Mouse (Mus musculus): Measurements from ENCODE around the gene Gpsm3. TPM values are rescaled to one million over a fixed set of nuclear protein-coding genes. Genes with fewer than 3 reads are reported as not detected.
A peak's percentile ranks its signal among the peaks of the same experiment; 100 is the strongest.

The Gpsm3 gene
- total RNA-seq, 2 experiments from 2014 or later = 1.8 to 2.4 TPM

GRCm38 (mm10) chr17:34563354-34563753 is 26.3 kb upstream of the Gpsm3 start:
- intact Hi-C loops (cut with DNase I) = no loop called here
- peak overlapping the region; percentile 90 for H3K27ac ChIP-seq
- H3K4me3 ChIP-seq = no peak overlapping the region
- no peak for TF ChIP-seq CTCF (IDR thresholded peaks at IDR 0.05)
- DNase-seq = no peak

DNA sequence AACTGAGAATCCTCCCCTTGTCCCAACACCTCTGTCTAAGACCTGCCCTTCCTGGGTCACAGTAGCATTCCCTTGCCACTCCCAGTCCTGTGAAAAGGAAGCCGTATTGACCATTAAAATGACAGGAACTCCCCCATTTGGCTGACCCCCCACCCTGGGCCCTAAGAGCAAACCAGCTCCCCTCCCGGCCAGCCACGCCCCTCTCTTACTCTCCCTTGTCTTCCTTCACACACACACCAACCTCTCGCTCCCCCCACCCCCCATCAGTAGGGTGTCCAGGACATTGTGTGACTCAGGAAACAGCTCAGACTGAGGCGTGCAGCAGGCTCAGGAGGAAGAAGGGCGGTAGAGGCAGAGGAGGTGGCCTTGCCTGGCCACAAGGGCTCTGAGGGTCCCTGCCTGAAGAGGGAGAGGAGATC is 25.6 kb upstream of the Gpsm3 start, which contains the start of gene Notch4:
Gene Notch4 (plus strand): TSS at position 266 of the 419 bp plus-strand sequence.
- H3K27ac ChIP-seq = peak within 1 kb of the TSS; percentile 90
- 0 out of 2 replicates have a peak, but pooled peaks have one; percentile 3 for TF ChIP-seq CTCF (IDR thresholded peaks at IDR 0.05)
- peak; percentile 51 for DNase-seq
- peak within 1 kb of the TSS; percentile 71 for H3K4me3 ChIP-seq
- intact Hi-C loops (cut with DNase I) = no loop called here

DNA sequence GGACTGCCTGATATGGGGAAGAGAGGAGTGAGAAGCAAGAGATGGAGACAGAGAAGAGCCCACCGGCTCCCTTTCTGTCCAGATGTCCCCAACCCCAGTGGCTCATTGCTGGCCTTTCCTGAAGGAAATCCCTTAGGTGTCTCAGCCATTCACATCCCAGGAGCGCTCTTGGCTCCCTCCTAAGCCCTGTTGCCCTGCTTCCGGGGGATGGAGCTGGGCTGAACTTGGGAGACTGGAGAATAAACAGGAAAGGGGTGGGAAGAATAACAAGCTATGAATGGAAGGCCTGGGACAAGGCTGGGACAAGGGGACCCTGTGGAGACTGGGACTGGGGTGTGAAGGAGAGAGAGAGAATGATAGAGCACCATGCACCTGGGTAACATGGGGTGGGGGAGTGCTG is 24.8 kb upstream of the Gpsm3 start:
- DNase-seq = peak; percentile 47
- intact Hi-C loops (cut with DNase I) = no loop called here
- no peak for TF ChIP-seq CTCF (IDR thresholded peaks at IDR 0.05)
- Histone ChIP-seq H3K4me3 (peak overlapping the region; percentile 71), H3K27ac (peak overlapping the region; percentile 90)

DNA sequence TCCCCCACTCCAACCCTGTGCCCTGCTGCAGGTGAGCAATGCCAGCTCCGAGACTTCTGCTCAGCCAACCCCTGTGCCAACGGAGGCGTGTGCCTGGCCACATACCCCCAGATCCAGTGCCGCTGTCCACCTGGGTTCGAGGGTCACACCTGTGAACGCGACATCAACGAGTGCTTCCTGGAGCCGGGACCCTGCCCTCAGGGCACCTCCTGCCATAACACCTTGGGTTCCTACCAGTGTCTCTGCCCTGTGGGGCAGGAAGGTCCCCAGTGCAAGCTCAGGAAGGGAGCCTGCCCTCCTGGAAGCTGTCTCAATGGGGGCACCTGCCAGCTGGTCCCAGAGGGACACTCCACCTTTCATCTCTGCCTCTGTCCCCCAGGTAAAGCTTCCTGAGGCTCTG is 22.3 kb upstream of the Gpsm3 start:
- no peak overlapping the region for H3K27ac ChIP-seq
- DNase-seq = no peak
- H3K4me3 ChIP-seq = no peak overlapping the region
- intact Hi-C loops (cut with DNase I) = no loop called here
- no peak for TF ChIP-seq CTCF (IDR thresholded peaks at IDR 0.05)

DNA sequence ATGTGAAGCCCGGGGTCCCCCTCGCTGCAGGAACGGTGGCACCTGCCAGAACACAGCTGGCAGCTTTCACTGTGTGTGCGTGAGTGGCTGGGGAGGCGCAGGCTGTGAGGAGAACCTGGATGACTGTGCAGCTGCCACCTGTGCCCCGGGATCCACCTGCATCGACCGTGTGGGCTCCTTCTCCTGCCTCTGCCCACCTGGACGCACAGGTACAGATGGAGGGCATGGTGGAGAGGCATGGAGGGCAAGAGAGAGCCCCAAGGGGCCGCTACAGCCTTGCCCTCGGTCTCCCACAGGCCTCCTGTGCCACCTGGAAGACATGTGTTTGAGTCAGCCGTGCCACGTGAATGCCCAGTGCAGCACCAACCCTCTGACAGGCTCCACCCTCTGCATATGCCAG is 21.2 kb upstream of the Gpsm3 start:
- H3K4me3 ChIP-seq = no peak overlapping the region
- H3K27ac ChIP-seq = no peak overlapping the region
- no peak for DNase-seq
- intact Hi-C loops (cut with DNase I) = no loop called here
- TF ChIP-seq CTCF (IDR thresholded peaks at IDR 0.05) = no peak

DNA sequence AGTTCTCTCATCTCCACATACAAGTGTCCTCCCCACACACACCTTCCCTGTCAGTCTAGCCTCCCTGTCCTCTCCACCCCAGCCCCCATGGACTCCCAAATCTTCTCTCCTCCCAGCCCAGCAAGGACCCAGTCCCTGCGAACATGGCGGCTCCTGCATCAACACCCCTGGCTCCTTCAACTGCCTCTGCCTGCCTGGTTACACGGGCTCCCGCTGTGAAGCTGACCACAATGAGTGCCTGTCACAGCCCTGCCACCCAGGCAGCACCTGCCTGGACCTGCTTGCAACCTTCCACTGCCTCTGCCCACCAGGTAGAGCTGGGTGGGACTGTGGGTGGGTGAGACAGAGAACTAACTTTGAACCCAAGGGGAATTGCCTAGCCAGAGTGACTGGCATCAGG is 19.7 kb upstream of the Gpsm3 start:
- H3K4me3 ChIP-seq = no peak overlapping the region
- no peak for TF ChIP-seq CTCF (IDR thresholded peaks at IDR 0.05)
- H3K27ac ChIP-seq = no peak overlapping the region
- DNase-seq = no peak
- intact Hi-C loops (cut with DNase I) = loop anchor here (5.0 kb wide), 1 partner anchor 47 kb away; the partner anchor contains the start of gene Egfl8

- intact Hi-C loops (cut with DNase I) = loop anchor here (5.0 kb wide), 1 partner anchor 45 kb away; the partner anchor contains the start of gene Egfl8
- no peak for DNase-seq
Measured at GRCm38 (mm10) chr17:34571875-34572274, 17.7 kb upstream of the Gpsm3 start.

DNA sequence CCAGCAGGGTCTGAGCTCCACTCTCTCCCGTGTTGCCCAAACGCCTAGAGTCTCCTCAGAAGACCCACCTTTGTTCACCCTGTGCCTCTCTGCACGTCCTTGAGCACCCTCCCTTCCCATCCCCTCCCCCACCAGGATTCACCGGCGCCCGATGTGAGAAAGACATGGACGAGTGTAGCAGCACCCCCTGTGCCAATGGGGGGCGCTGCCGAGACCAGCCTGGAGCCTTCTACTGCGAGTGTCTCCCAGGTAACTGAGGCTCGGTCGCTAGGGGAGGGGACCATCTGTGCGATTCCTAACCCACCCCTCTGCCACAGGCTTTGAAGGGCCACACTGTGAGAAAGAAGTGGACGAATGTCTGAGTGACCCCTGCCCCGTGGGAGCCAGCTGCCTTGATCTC is 17.2 kb upstream of the Gpsm3 start:
- H3K4me3 ChIP-seq = no peak overlapping the region
- intact Hi-C loops (cut with DNase I) = loop anchor here (5.0 kb wide), 1 partner anchor 45 kb away; the partner anchor contains the start of gene Egfl8
- no peak for DNase-seq
- no peak overlapping the region for H3K27ac ChIP-seq
- no peak for TF ChIP-seq CTCF (IDR thresholded peaks at IDR 0.05)

More at GRCm38 (mm10) chr17:34571875-34572274, 17.7 kb upstream of the Gpsm3 start:
- no peak overlapping the region for H3K4me3 ChIP-seq
- peak; percentile 69 for TF ChIP-seq CTCF (IDR thresholded peaks at IDR 0.05)
- no peak overlapping the region for H3K27ac ChIP-seq

- Histone ChIP-seq H3K4me3 (no peak overlapping the region), H3K27ac (no peak overlapping the region)
- intact Hi-C loops (cut with DNase I) = no loop called here
- no peak for DNase-seq
- no peak for TF ChIP-seq CTCF (IDR thresholded peaks at IDR 0.05)
Measured at GRCm38 (mm10) chr17:34576577-34576976, 13.0 kb upstream of the Gpsm3 start.

GRCm38 (mm10) chr17:34578070-34578469 is 11.5 kb upstream of the Gpsm3 start:
- TF ChIP-seq CTCF (IDR thresholded peaks at IDR 0.05) = no peak
- intact Hi-C loops (cut with DNase I) = no loop called here
- Histone ChIP-seq H3K27ac (no peak overlapping the region), H3K4me3 (no peak overlapping the region)
- no peak for DNase-seq

GRCm38 (mm10) chr17:34582528-34582927 is 7.1 kb upstream of the Gpsm3 start:
- no peak for DNase-seq
- intact Hi-C loops (cut with DNase I) = no loop called here
- no peak overlapping the region for H3K4me3 ChIP-seq
- H3K27ac ChIP-seq = no peak overlapping the region
- TF ChIP-seq CTCF (IDR thresholded peaks at IDR 0.05) = no peak

- peak; percentile 50 for DNase-seq
- intact Hi-C loops (cut with DNase I) = no loop called here
- no peak overlapping the region for H3K27ac ChIP-seq
- H3K4me3 ChIP-seq = no peak overlapping the region
- TF ChIP-seq CTCF (IDR thresholded peaks at IDR 0.05) = no peak
Measured at GRCm38 (mm10) chr17:34583397-34583796, 6.2 kb upstream of the Gpsm3 start.

DNA sequence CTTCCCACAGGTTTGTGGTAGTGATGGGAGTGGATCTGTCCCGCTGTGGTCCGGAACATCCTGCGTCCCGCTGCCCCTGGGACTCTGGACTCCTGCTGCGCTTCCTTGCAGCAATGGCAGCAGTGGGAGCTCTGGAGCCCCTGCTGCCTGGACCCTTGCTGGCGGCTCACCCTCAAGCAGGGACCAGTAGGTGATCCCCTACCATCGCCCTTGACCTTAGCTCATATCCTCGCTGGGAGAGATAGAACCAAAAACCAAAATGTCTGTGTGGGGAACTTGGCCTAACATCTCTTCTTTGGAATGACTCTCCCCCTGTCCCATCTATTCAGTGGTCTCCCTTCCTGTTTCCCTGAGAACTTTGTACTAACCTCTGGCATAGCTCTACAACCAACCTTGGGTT is 5.8 kb upstream of the Gpsm3 start:
- DNase-seq = no peak
- Histone ChIP-seq H3K4me3 (no peak overlapping the region), H3K27ac (no peak overlapping the region)
- intact Hi-C loops (cut with DNase I) = no loop called here
- TF ChIP-seq CTCF (IDR thresholded peaks at IDR 0.05) = no peak

DNA sequence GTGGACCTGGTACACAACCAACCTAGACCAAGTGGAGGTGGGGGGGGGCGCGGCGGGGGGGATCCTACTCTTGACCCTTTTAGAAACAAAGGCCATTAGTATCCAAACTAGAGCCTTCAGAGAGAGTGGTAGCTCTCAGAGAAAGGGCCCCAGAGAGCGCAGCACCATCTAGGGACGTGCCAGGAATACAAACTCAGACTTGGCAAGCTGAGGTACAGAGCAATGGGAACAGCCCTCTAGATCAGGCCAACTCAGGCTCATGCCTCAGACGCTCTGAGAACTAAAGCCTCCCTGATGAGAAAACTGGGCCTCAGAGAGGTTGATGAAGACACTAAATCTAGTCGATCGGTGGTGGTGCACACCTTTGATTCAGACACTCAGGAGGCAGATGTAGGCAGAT is 4.5 kb upstream of the Gpsm3 start:
- DNase-seq = peak; percentile 17
- Histone ChIP-seq H3K27ac (no peak overlapping the region), H3K4me3 (no peak overlapping the region)
- intact Hi-C loops (cut with DNase I) = no loop called here
- no peak for TF ChIP-seq CTCF (IDR thresholded peaks at IDR 0.05)
